Mouse (Mus musculus): ENCODE data around the gene Arid5b.

Gene Arid5b

GRCm38 (mm10) chr10:68048641-68049305, 229.8 kb downstream of the Arid5b start:
- H3K4me1 ChIP-seq (replicated peaks; ENCODE audit: low read depth, low read length) = peaks cover 28% of the 10 kb centered on the region
- peaks cover 22% of the 10 kb centered on the region for H3K9me3 ChIP-seq (ENCODE audit: low read length)
- 0 out of 2 replicates have a peak, but pooled peaks cover 4% of the 10 kb centered on the region for H3K27me3 ChIP-seq (ENCODE audit: insufficient read depth, low read length)
- TF ChIP-seq CTCF (conservative IDR thresholded peaks at IDR 0.05; ENCODE audit: low read length) = no peak
- no peak for TF ChIP-seq POU5F1 (IDR thresholded peaks at IDR 0.05; ENCODE audit: borderline replicate concordance, low read length)
- no peak for TF ChIP-seq NANOG (IDR thresholded peaks at IDR 0.05; ENCODE audit: borderline replicate concordance, low read length)
- H3K4me3 ChIP-seq (replicated peaks; ENCODE audit: low read length) = no peak overlapping the region
- H3K36me3 ChIP-seq (ENCODE audit: insufficient read depth, low read length) = 0 out of 2 replicates have a peak, but pooled peaks cover 3% of the 10 kb centered on the region

DNA sequence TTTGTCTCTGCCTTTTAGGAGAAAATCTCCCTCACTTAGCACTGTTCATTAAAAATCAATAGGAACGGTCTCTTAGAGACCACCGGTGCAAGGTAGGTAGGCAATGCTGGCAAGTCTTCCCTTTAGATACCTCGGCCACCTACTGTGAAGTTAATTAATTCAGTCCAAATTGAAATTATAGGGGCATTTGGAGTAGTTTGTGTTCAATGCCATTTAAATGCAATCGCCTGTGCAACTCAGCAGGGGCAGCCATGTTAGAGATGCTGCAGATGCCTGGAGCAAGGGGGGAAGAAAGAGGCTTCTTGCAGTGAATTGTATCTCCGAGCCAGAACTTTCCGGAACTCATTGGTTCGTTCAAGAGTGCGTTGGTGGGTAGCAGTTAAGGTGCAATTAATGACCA, 233.7 kb downstream of the Arid5b start:
- Histone ChIP-seq H3K4me1 (replicated peaks; ENCODE audit: low read depth, low read length) (peaks cover 40% of the 10 kb centered on the region), H3K36me3 (ENCODE audit: insufficient read depth, low read length) (peaks cover 12% of the 10 kb centered on the region; the same call in 1 of the 2 replicates)

DNA sequence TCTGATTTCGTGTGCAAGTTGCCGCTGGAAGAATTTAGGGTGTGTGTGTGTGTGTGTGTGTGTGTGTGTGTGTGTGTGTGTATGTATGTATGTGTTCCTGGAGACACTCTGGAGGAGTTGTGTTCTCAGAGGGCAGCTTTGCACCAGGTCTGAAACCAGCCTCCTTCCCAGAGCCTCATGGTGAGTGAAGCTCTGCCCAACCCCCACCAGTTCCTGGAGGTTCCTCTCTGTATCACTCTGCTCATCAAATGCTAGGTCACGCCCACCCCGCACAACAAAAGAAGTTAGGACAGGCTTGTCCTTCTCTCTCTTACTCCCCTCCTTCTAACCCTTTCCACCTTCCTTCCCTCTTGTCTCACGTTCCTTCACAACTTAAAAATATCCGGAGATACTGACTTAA, 234.6 kb downstream of the Arid5b start:
- peaks cover 48% of the 10 kb centered on the region for H3K4me1 ChIP-seq (replicated peaks; ENCODE audit: low read depth, low read length)
- H3K4me3 ChIP-seq (replicated peaks; ENCODE audit: low read length) = peak overlapping the region; percentile 56
- TF ChIP-seq POU5F1 (IDR thresholded peaks at IDR 0.05; ENCODE audit: borderline replicate concordance, low read length) = no peak
- no peak for TF ChIP-seq CTCF (conservative IDR thresholded peaks at IDR 0.05; ENCODE audit: low read length)
- TF ChIP-seq NANOG (IDR thresholded peaks at IDR 0.05; ENCODE audit: borderline replicate concordance, low read length) = no peak

More for the DNA sequence above, 233.7 kb downstream of the Arid5b start:
- 0 out of 2 replicates have a peak, but pooled peaks cover 7% of the 10 kb centered on the region for H3K27me3 ChIP-seq (ENCODE audit: insufficient read depth, low read length)
- H3K9me3 ChIP-seq (ENCODE audit: low read length) = peaks cover 18% of the 10 kb centered on the region
- H3K4me3 ChIP-seq (replicated peaks; ENCODE audit: low read length) = no peak overlapping the region
- no peak for TF ChIP-seq CTCF (conservative IDR thresholded peaks at IDR 0.05; ENCODE audit: low read length)
- TF ChIP-seq POU5F1 (IDR thresholded peaks at IDR 0.05; ENCODE audit: borderline replicate concordance, low read length) = no peak
- TF ChIP-seq NANOG (IDR thresholded peaks at IDR 0.05; ENCODE audit: borderline replicate concordance, low read length) = peak; percentile 48; the same call in 1 of the 2 replicates

More for the DNA sequence above, 234.6 kb downstream of the Arid5b start:
- Histone ChIP-seq H3K36me3 (ENCODE audit: insufficient read depth, low read length) (peaks cover 15% of the 10 kb centered on the region; the same call in 1 of the 2 replicates), H3K9me3 (ENCODE audit: low read length) (peaks cover 9% of the 10 kb centered on the region), H3K27me3 (ENCODE audit: insufficient read depth, low read length) (0 out of 2 replicates have a peak, but pooled peaks cover 7% of the 10 kb centered on the region)

Measured in E14TG2a.4 (cell line).